Mouse (Mus musculus): ENCODE results near the gene Fkbp15.

- TF ChIP-seq EP300 (IDR thresholded peaks at IDR 0.05), result no peak
- TF ChIP-seq CTCF (IDR thresholded peaks at IDR 0.05), result no peak
These were observed 22.9 kb upstream of the Fkbp15 start for GRCm38 (mm10) chr4:62383207-62383606.

All from lung, postnatal 0 days (tissue).